Mouse (Mus musculus) erythroblast, embryonic 14.5 days (primary cell): ENCODE results near the gene Lamc1.
"Not testable (repeated sequence)": the region's sequence is repeated elsewhere in the genome, so short reads cannot be mapped to it uniquely, and the experiment has no call there.

Source experiments
- GATA1 ChIP-seq: IDR thresholded peaks from 2 replicates; pipeline ENCODE4 v1.6.1; 2012; ENCODE audit warnings: low read length, inconsistent platforms, mixed read lengths
- TAL1 ChIP-seq: IDR thresholded peaks from 3 replicates; pipeline ENCODE4 v1.6.1; 2012; ENCODE audit warnings: low read length, inconsistent platforms, mixed read lengths

DNA sequence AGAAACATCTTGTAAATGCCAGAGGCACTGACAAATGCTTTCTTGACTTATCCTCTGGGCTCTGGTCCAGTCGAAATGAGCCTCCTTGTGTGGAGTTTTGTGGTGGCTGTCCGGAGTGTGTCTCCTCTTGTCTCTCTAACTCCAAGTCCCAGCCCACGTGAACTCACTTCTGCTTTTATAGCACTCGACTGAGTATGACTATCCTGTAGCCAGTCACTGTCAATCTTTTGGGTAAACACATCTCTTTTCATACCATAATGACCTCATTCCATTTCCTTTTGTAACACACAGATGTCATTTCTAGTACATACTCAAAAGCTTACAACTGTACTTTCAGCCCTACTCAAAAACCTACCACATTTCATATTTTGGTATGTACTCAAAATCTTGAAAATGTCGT lies 33.1 kb downstream of the Lamc1 start:
- TF ChIP-seq GATA1, TAL1: not testable (repeated sequence)
